Mouse (Mus musculus) kidney, adult 11 months (tissue): ENCODE results near the gene Tfap2d.
A peak's percentile ranks its signal among the peaks of the same experiment; 100 is the strongest.

ENCODE experiments used
- DNase-seq: peaks from one replicate; pipeline ENCODE4 v3.0.0; 2022

Tfap2d gene

DNA sequence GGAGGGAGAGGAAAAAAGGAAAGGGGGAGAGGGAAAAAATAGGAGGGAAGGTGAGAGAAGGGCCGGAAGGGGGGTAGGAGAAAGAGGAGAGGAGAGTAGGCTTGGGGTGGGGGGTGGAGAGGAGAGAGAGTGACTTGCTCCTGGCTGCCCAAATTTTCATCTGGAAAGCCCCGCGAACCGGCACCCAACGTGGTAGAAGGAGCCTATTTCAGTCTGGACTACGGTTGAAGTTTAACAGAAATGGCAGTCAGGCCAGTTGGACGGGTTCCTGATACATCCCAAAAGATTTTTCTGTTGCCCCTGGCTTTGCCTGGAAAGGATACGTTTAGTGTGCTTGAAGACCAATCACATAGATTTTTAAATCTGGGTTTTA, 108.2 kb downstream of the Tfap2d start:
- DNase-seq: peak; percentile 76

DNA sequence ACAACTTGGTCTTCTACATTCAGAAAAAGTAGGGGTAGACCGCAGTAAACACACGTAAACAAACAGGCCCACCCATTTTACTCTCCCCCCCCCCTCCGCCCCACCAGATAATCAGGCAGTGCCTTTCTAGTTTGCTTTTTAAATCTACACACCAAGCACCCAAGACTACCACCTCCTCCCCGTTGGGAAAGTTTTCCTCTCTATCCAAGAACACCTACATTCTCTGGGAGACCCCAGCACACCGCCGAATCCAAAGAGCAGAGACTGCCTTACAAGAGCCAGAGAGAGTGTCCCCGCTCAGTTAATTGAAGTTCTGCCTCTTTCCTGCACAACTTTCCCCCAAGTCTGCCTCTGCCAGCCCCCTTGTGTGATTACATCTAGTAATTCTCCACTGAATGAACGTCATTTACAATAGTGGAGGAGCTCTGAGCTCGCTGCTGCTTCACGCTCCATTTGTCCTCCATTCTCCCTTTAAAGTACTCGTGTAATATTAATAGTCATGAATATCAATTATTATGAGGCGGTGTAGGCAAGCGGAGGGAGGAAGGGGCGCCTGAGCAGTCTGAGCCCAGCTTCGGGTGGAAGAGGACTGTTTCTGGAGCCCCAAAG, 108.8 kb downstream of the Tfap2d start:
- no peak for DNase-seq

DNA sequence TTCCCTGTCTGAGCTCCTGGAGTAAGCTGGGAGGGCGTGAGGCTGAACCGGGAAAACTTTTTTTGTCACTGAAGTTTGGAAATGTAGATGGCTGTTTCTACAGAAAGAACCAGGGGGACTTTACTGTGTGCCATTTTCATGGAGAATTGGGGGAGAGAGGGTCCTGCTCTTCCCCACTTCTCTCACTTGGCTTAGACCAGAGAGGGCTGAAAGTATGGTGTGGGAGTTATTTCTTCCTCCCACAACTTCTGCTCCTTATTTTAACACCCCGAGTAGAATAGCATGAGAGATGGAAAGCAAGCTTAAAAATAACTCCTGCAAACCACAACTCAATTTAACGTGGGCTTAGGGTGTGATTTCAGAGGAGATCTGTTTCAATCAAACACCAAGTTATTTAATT, 109.9 kb downstream of the Tfap2d start:
- no peak for DNase-seq

DNA sequence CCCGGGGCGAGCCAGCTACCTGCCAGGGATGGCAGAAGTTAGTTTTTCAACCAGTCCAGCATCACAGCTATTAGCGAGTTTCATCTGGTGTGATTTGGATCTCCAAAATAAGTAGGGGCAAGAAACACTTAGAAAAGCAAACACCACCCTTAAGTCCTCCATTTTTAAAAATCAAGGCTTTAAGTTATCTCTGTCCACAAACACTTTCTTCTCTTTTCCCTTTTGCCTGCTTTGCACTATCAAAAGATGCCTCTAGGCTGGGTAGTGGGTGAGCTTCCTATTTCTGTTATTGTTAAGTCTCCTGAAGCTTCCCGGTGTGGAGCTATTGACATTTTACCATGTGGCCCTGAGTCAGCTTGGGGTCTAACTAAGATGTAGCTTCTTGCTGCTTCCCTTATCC, 110.3 kb downstream of the Tfap2d start:
- no peak for DNase-seq

DNA sequence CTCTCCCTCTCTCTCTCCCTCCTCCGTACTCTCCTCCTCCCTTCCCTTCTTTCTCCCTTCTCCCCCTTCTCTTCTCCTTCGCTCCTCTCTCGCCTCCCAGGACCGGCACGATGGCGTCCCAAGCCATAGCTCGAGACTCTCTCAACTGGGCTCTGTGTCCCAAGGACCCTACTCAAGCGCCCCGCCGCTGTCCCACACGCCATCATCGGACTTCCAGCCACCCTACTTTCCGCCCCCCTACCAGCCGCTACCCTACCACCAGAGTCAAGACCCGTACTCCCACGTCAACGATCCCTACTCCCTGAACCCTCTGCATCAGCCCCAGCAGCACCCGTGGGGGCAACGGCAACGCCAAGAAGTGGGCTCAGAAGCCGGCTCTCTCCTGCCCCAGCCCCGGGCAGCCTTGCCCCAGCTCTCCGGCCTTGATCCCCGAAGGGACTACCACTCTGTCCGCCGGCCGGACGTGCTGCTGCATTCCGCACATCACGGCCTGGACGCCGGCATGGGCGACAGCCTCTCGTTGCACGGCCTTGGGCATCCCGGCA, 111.1 kb downstream of the Tfap2d start:
- no peak for DNase-seq
